Mouse (Mus musculus) liver, adult 2 months (tissue): ENCODE results near the gene Cbln3.

Source experiments
- CTCF ChIP-seq: fragments of 200-500 bp; IDR thresholded peaks from 2 replicates; pipeline ENCODE4 v1.5.1; 2011; ENCODE audit warnings: low read depth, low read length, control low read depth
- POLR2A ChIP-seq: fragments of 200-500 bp; IDR thresholded peaks from 2 replicates; pipeline ENCODE4 v1.6.1; 2011; ENCODE audit warnings: low read length, control low read depth; ENCODE audit not compliant: insufficient read depth; ENCODE audit errors: extremely low read depth

DNA sequence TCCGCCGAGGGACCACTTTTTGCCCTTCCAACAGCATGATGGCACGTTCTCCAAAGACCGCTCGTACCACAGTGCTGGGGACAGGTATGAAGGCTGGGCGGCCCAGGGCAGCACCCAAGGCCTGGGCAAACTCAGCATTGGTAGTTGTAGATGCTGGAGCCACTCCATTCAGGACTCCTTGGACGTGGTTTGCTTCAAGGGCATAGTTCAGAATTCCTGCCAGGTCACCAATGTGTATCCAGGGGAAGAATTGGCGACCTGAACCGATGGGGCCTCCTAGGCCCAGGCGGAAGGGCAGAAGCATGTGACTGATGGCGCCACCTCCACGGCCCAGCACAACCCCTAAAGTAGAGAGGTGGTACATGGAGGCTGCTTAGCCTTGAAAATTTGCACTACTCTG lies 13.5 kb upstream of the Cbln3 start:
- no peak for TF ChIP-seq POLR2A
- TF ChIP-seq CTCF: no peak
